Mouse (Mus musculus): ENCODE measurements around the gene Irf2bpl.

DNA sequence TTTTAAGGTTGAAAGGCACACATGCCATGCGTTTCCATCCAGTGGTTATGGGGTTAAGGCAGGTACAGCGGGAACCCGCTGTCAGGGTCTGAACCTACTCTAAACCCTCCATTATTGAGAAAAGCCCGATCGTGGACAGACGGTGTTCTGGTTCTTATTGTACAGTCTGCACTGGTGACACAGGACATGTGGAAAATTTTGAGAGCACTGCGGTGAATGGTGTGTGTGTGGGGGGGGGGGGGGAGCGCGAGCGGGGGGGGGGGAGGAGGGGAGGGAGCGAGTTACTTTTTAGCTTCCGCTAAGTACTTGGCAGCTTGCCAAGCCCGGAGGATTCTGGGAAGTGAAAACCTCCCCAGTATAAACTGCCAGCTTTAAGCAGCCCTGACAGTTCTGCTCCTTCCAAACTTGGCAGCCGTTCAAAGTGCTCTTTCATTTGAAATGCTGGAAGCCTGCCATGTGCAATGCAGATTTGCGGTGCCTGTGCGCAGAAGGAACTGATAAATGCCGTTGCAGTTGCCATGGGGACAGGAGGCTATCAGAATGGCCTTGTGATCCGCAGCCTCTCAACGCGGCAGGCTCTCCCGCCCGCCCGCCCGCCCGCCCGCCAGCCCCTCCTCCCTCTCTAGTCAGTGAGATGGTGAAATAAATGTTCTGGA, 9.7 kb upstream of the Irf2bpl start:
- TF ChIP-seq CTCF (IDR thresholded peaks at IDR 0.05) = no peak
- TF ChIP-seq POLR2A (IDR thresholded peaks at IDR 0.05; ENCODE audit: insufficient read depth, low read depth, low read length) = no peak
